Mouse (Mus musculus): ENCODE data around the gene Acvrl1. TPM values are rescaled to one million over a fixed set of nuclear protein-coding genes. Genes with fewer than 3 reads are reported as not detected.
"Not testable (repeated sequence)": the region's sequence is repeated elsewhere in the genome, so short reads cannot be mapped to it uniquely, and the experiment has no call there.

The Acvrl1 gene
- polyA plus RNA-seq, 1 experiment from 2014 or later = 4.4 TPM

DNA sequence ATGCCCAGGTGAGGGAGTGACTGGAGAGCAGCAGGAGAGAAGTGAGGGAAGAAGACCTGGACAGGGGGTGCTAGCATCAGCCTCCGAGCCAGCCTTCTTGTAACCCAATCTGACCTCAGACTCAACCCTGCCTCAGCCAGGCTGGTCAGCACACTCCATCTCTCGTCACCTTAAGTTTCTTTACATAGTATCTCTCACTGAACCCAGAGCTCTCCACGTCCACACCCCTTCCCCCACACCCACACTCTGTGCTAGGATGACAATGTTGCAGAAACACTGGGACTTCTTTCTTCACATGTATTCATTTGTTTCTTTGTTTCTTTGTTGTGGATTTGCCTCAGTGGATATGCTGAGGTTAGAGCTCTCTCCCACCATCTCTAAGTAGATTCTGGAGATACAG, 27.3 kb upstream of the Acvrl1 start:
- 85% methylated on average over 3 of the region's 3 CpGs for WGBS

DNA sequence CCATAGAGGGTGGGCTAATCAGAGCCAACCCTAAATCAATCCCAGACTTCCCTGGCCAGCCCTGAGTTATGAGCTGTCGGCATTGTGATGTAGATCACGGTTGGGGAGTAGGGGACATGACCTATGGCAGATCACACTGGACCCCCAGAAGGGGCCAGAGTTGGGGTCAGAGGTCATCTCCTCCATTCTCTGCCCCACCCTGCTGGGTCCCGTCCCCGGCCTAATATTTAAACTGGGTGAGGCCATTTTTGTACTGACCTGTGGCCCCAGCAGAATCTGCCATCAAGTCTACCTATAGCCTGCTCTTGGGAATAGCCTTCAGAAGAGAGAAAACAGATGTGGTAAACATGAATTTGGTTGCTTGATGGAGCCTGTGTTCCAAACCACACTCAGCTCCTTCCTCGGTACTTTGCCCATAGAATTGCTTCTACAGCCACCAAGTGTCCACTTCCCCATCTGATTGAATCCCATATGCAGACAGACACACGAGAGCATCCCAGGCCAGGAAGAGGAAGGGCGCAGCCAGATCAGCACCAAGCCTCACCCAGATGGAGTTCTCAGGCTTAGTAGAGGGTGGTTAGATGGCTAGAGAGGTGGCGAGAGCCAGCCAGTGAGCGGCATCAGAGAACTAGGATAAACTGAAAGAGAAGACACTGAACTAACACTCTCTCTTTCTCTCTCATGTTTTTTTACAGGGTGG, 24.6 kb upstream of the Acvrl1 start:
- H3K4me2 ChIP-seq (ENCODE audit: low read length) = no peak overlapping the region
- no peak overlapping the region for H3K9ac ChIP-seq (replicated peaks; ENCODE audit: low read length)
- no peaks in the 10 kb centered on the region for H3K9me3 ChIP-seq (ENCODE audit: control insufficient read depth, low read length)
- no peak for ATAC-seq (ENCODE audit: low FRiP score, low TSS enrichment)
- no peaks in the 10 kb centered on the region for H3K27me3 ChIP-seq (ENCODE audit: control insufficient read depth, insufficient read depth, low read length)
- whole genome bisulfite sequencing = 83% methylated on average over 9 of the region's 9 CpGs
- H3K4me3 ChIP-seq (replicated peaks; ENCODE audit: low read depth, low read length) = no peak overlapping the region
- no peak overlapping the region for H3K27ac ChIP-seq (replicated peaks; ENCODE audit: low read depth, low read length)
- no peaks in the 10 kb centered on the region for H3K4me1 ChIP-seq (ENCODE audit: control insufficient read depth, insufficient read depth, low read length)
- H3K36me3 ChIP-seq (ENCODE audit: control insufficient read depth, insufficient read depth, low read length) = no peaks in the 10 kb centered on the region
- DNase-seq = no peak

More for the DNA sequence above, 27.3 kb upstream of the Acvrl1 start:
- Histone ChIP-seq H3K9me3 (ENCODE audit: control insufficient read depth, low read length) (no peaks in the 10 kb centered on the region), H3K27ac (replicated peaks; ENCODE audit: low read depth, low read length) (no peak overlapping the region), H3K4me2 (ENCODE audit: low read length) (no peak overlapping the region), H3K36me3 (ENCODE audit: control insufficient read depth, insufficient read depth, low read length) (no peaks in the 10 kb centered on the region), H3K9ac (replicated peaks; ENCODE audit: low read length) (no peak overlapping the region), H3K27me3 (ENCODE audit: control insufficient read depth, insufficient read depth, low read length) (no peaks in the 10 kb centered on the region), H3K4me1 (ENCODE audit: control insufficient read depth, insufficient read depth, low read length) (peaks cover 13% of the 10 kb centered on the region), H3K4me3 (replicated peaks; ENCODE audit: low read depth, low read length) (no peak overlapping the region)
- ATAC-seq (ENCODE audit: low FRiP score, low TSS enrichment) (no peak), DNase-seq (no peak)

DNA sequence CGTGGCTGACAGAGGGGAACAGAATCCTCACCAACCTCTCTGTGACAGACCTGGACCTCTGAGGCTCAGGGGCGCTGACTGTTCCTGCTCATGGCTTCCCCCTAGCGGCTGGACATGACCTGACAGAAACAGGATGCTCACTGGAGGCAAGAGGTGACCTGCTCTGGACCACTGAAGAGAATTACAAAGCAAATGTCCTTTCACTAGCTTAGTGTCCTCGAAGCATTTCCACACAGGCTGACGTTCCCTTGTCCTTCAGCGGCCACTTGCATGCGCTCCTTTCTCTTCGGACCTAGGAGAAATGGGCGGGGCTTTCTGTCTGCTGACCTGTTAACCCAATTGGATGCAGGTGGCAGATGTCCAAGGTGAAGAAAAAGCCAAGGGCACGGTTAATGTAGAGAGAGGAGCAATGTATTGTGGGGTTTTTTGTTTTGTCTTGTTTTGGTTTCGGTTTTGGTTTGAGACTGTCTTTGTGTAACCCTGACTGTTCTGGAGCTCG, 22.8 kb upstream of the Acvrl1 start:
- no peaks in the 10 kb centered on the region for H3K9me3 ChIP-seq (ENCODE audit: control insufficient read depth, low read length)
- peak; percentile 78 for DNase-seq
- H3K4me2 ChIP-seq (ENCODE audit: low read length) = no peak overlapping the region
- no peaks in the 10 kb centered on the region for H3K36me3 ChIP-seq (ENCODE audit: control insufficient read depth, insufficient read depth, low read length)
- no peaks in the 10 kb centered on the region for H3K4me1 ChIP-seq (ENCODE audit: control insufficient read depth, insufficient read depth, low read length)
- no peaks in the 10 kb centered on the region for H3K27me3 ChIP-seq (ENCODE audit: control insufficient read depth, insufficient read depth, low read length)
- ATAC-seq (ENCODE audit: low FRiP score, low TSS enrichment) = no peak
- no peak overlapping the region for H3K9ac ChIP-seq (replicated peaks; ENCODE audit: low read length)
- no peak overlapping the region for H3K27ac ChIP-seq (replicated peaks; ENCODE audit: low read depth, low read length)
- H3K4me3 ChIP-seq (replicated peaks; ENCODE audit: low read depth, low read length) = no peak overlapping the region
- 23% methylated on average over 12 of the region's 12 CpGs for WGBS

DNA sequence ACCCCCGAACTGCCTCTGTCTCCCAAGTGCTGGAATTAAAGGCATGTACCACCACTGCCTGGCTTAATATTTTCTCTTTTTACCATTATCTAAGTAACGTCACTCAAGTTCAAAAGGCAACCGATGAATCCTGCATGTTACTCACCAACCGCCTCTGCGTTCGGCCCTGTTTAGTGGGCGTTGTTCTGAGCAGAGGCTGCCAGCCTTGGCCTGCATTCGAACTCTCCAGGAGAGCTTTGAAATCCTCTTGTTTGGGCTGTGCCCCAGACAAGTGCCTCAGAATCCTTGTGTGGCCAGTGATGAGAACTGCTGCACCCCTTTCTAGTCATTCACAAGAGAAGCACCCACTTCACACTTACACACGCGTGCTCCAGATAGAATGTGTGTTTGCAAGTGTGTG, 22.3 kb upstream of the Acvrl1 start:
- DNase-seq (no peak), ATAC-seq (ENCODE audit: low FRiP score, low TSS enrichment) (no peak)
- no peak overlapping the region for H3K27ac ChIP-seq (replicated peaks; ENCODE audit: low read depth, low read length)
- no peaks in the 10 kb centered on the region for H3K4me1 ChIP-seq (ENCODE audit: control insufficient read depth, insufficient read depth, low read length)
- no peaks in the 10 kb centered on the region for H3K9me3 ChIP-seq (ENCODE audit: control insufficient read depth, low read length)
- WGBS = 89% methylated on average over 10 of the region's 10 CpGs
- no peak overlapping the region for H3K4me3 ChIP-seq (replicated peaks; ENCODE audit: low read depth, low read length)
- no peaks in the 10 kb centered on the region for H3K27me3 ChIP-seq (ENCODE audit: control insufficient read depth, insufficient read depth, low read length)
- no peaks in the 10 kb centered on the region for H3K36me3 ChIP-seq (ENCODE audit: control insufficient read depth, insufficient read depth, low read length)
- no peak overlapping the region for H3K9ac ChIP-seq (replicated peaks; ENCODE audit: low read length)
- no peak overlapping the region for H3K4me2 ChIP-seq (ENCODE audit: low read length)

DNA sequence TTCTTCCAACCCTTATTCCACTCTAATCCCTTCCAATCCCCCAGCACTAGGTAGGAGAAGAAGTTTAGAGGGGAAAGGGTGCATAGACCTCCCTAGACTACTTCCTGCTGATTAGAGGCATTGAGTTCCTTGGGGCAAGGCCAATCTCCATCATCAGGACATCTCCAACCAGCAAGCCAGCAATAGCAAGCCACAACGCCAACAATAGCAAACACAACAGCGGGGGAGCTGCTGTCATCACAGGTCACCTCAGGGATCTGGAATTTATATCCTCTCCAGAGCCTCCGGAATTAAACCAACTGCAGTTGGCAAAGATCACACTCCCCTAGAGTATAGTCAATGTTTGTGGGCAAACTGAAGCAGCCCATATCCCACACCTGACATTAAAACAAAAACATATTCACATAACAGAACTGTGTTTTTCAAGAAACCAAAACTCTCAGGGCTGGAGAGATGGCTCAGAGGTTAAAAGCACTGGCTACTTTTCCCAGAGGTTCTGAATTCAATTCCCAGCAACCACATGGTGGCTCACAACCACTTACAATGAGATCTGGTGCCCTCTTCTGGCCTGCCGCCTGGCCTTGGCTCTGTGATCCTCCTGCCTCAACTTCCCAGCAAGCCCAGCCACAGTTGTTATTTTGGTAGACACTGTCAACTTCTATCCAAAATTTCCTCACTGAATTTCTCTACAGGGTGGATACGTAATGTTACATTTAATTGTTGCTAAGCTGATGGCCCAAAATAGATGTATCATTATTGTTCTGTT, 20.2 kb upstream of the Acvrl1 start:
- no peak overlapping the region for H3K27ac ChIP-seq (replicated peaks; ENCODE audit: low read depth, low read length)
- no peak overlapping the region for H3K4me2 ChIP-seq (ENCODE audit: low read length)
- H3K27me3 ChIP-seq (ENCODE audit: control insufficient read depth, insufficient read depth, low read length) = no peaks in the 10 kb centered on the region
- WGBS = 90% methylated on average over 5 of the region's 5 CpGs
- ATAC-seq (ENCODE audit: low FRiP score, low TSS enrichment) = no peak
- no peaks in the 10 kb centered on the region for H3K36me3 ChIP-seq (ENCODE audit: control insufficient read depth, insufficient read depth, low read length)
- no peaks in the 10 kb centered on the region for H3K9me3 ChIP-seq (ENCODE audit: control insufficient read depth, low read length)
- H3K4me1 ChIP-seq (ENCODE audit: control insufficient read depth, insufficient read depth, low read length) = no peaks in the 10 kb centered on the region
- H3K9ac ChIP-seq (replicated peaks; ENCODE audit: low read length) = no peak overlapping the region
- DNase-seq = no peak
- H3K4me3 ChIP-seq (replicated peaks; ENCODE audit: low read depth, low read length) = no peak overlapping the region

DNA sequence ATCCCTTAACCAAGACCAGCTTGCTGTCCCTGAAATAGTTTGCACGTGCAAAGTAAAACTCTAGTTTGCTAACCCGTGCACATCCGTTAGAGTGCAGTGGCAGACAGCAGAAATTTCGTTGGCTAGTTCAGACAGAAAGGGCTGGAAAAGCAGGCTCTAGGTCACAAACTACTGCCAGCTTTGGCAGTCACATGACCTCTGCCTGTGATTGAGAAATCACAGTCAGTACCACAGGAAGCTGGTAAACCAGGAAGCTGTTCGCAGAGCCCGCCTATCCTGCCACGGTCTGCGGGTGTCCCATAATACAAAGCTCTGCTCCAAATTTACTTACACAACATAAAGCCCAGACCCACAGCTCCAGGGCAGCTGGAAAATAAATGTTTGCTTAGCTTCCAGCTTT, 15.1 kb upstream of the Acvrl1 start:
- no peaks in the 10 kb centered on the region for H3K36me3 ChIP-seq (ENCODE audit: control insufficient read depth, insufficient read depth, low read length)
- WGBS = 68% methylated on average over 8 of the region's 8 CpGs

DNA sequence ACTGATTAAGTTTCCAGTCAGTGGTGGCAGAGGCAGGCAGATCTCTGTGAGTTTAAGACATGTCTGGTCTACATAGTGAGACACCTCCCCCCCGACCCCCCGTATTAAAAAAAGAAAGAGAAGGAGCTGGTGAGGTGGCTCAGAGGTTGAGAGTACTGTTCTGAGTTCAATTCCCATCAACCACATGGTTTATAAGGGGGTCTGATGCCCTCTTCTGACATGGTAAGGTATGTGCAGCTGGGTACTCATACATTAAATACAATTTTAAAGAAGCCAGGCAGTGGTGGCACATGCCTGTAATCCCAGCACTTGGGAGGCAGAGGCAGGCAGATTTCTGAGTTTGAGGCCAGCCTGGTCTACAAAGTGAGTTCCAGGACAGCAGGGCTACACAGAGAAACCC, 14.5 kb upstream of the Acvrl1 start:
- H3K27ac ChIP-seq (replicated peaks; ENCODE audit: low read depth, low read length); H3K4me1 ChIP-seq (ENCODE audit: control insufficient read depth, insufficient read depth, low read length); H3K27me3 ChIP-seq (ENCODE audit: control insufficient read depth, insufficient read depth, low read length); DNase-seq; H3K4me2 ChIP-seq (ENCODE audit: low read length); H3K9me3 ChIP-seq (ENCODE audit: control insufficient read depth, low read length); ATAC-seq (ENCODE audit: low FRiP score, low TSS enrichment); H3K9ac ChIP-seq (replicated peaks; ENCODE audit: low read length); H3K36me3 ChIP-seq (ENCODE audit: control insufficient read depth, insufficient read depth, low read length); H3K4me3 ChIP-seq (replicated peaks; ENCODE audit: low read depth, low read length): not testable (repeated sequence)
- WGBS = 81% methylated on average over 2 of the region's 2 CpGs

More for the DNA sequence above, 15.1 kb upstream of the Acvrl1 start:
- Histone ChIP-seq H3K27me3 (ENCODE audit: control insufficient read depth, insufficient read depth, low read length) (no peaks in the 10 kb centered on the region), H3K4me1 (ENCODE audit: control insufficient read depth, insufficient read depth, low read length) (no peaks in the 10 kb centered on the region), H3K4me2 (ENCODE audit: low read length) (no peak overlapping the region), H3K9me3 (ENCODE audit: control insufficient read depth, low read length) (no peaks in the 10 kb centered on the region), H3K4me3 (replicated peaks; ENCODE audit: low read depth, low read length) (no peak overlapping the region), H3K9ac (replicated peaks; ENCODE audit: low read length) (no peak overlapping the region), H3K27ac (replicated peaks; ENCODE audit: low read depth, low read length) (no peak overlapping the region)
- ATAC-seq (ENCODE audit: low FRiP score, low TSS enrichment) = no peak
- DNase-seq = no peak

DNA sequence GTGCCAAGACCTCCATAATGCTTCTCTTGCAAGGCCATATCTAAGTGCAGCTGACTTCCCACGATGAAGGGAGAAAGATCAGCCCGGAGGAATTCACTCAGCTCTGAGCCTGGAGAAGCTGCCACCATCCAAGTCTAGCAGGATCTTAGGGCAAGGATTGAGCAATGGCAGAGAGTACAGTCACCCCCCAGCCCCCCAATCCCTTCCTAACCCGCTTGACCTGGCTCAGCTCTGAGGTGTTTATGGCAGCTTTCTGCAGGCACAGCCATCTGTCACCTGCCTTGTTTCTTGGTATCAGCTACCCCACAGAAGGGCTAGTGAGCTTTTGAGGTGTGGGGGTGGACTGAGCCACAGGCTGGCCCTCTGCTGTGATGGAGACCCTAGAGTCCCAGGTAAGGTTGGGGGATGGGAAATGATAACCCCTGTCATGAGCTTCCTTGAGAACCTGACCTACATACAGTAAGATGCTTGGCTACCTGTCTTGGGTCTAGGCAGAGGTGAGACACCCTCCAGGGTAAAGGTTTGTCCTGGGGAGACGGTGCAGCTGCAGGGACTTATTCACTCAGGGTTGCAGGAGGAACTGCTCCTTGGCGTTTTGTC, 12.7 kb upstream of the Acvrl1 start, which contains the start of gene Ankrd33:
Gene Ankrd33, plus strand, starts transcription at position 245 of the 600 bp plus-strand sequence.
- Histone ChIP-seq H3K4me2 (ENCODE audit: low read length) (no peak within 1 kb of the TSS), H3K9ac (replicated peaks; ENCODE audit: low read length) (no peak within 1 kb of the TSS), H3K9me3 (ENCODE audit: control insufficient read depth, low read length) (no peaks in the 10 kb centered on the region), H3K36me3 (ENCODE audit: control insufficient read depth, insufficient read depth, low read length) (no peaks in the 10 kb centered on the region), H3K27ac (replicated peaks; ENCODE audit: low read depth, low read length) (no peak within 1 kb of the TSS), H3K27me3 (ENCODE audit: control insufficient read depth, insufficient read depth, low read length) (no peaks in the 10 kb centered on the region), H3K4me3 (replicated peaks; ENCODE audit: low read depth, low read length) (no peak within 1 kb of the TSS), H3K4me1 (ENCODE audit: control insufficient read depth, insufficient read depth, low read length) (no peaks in the 10 kb centered on the region)
- no peak for DNase-seq
- 82% methylated on average over 5 of the region's 5 CpGs for WGBS
- ATAC-seq (ENCODE audit: low FRiP score, low TSS enrichment) = no peak
